Mouse (Mus musculus) heart, postnatal 0 days (tissue): ENCODE measurements around the gene Ivns1abp.

ENCODE experiments used
- CTCF ChIP-seq: IDR thresholded peaks from 2 replicates; pipeline ENCODE4 v1.5.1; 2016; ENCODE audit warnings: antibody characterized with exemption, control low read depth, low read depth
- EP300 ChIP-seq: IDR thresholded peaks from 2 replicates; pipeline ENCODE4 v1.6.1; 2016; ENCODE audit warnings: antibody characterized with exemption, low read depth

DNA sequence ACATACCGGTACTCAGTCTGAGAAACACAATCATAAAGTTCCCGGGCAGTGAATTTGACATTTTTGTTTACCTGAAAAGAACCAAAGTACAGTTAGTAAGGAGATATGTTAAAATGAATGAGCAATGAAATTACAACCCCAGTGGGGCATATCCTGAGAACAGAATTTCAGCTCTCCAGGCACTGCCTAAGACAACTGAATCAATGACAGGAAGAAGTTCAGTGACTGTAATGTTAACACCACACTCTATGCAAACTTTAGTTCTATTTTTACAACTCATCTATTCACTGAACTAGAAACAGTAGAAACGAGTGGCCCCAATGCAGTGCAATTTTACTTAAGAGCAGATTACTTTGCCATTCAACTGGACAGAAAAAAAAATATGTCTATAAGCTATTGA, 26.3 kb downstream of the Ivns1abp start:
- TF ChIP-seq CTCF (no peak), EP300 (no peak)
